Mouse (Mus musculus) urinary bladder, adult 2 months (tissue): ENCODE measurements around the gene Usp17lb. TPM values are rescaled to one million over a fixed set of nuclear protein-coding genes. Genes with fewer than 3 reads are reported as not detected.
"Not testable (repeated sequence)": the region's sequence is repeated elsewhere in the genome, so short reads cannot be mapped to it uniquely, and the experiment has no call there.

Experiments used
- DNase-seq: peaks from one replicate; pipeline ENCODE4 v3.0.0; 2022; ENCODE audit warnings: low spot score
- polyA plus RNA-seq: library from polyadenylated mRNA; depleted of rRNA; stranded (reverse); fragments of >200 nt; gene quantifications from 2 replicates; pipeline ENCODE4 v1.2.3, GENCODE M21; 2012; rRNA removed

Gene Usp17lb
- not detected in 2 replicates for polyA plus RNA-seq

GRCm38 (mm10) chr7:104842503-104842902, at the start of gene Usp17lb:
TSS of gene Usp17lb (minus strand) at chr7:104842603.
- DNase-seq = no peak

- DNase-seq = no peak
Measured at GRCm38 (mm10) chr7:104877731-104878130, 35.3 kb upstream of the Usp17lb start, which contains the start of gene Olfr665. TSS of gene Olfr665 (plus strand) at chr7:104878031.

GRCm38 (mm10) chr7:104861381-104861780, 19.0 kb upstream of the Usp17lb start:
- no peak for DNase-seq

- no peak for DNase-seq
Measured at GRCm38 (mm10) chr7:104857683-104858082, 15.3 kb upstream of the Usp17lb start.

DNA sequence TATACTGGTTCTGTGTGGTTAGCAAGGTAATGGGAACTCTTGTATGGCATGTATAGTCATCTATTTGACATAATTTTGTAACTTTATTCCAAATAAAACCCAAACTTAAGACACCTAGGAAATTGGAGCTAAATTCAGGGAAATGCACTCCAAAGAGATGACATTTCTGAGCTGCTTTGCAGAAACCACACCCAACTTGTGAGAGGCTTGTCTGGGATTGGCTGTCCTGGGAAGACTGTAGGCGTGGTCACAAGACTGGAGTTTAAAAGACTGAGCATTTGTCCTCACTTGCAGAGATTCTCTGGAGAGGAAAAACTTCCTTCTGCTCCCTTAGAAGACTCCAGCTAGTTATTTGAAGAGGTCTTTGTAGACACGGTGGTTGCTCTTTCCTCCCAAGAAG, 14.3 kb upstream of the Usp17lb start, which contains the start of gene Usp17la:
Usp17la (plus strand) TSS at position 301 of the 400 bp plus-strand sequence.
- not testable (repeated sequence) for DNase-seq

DNA sequence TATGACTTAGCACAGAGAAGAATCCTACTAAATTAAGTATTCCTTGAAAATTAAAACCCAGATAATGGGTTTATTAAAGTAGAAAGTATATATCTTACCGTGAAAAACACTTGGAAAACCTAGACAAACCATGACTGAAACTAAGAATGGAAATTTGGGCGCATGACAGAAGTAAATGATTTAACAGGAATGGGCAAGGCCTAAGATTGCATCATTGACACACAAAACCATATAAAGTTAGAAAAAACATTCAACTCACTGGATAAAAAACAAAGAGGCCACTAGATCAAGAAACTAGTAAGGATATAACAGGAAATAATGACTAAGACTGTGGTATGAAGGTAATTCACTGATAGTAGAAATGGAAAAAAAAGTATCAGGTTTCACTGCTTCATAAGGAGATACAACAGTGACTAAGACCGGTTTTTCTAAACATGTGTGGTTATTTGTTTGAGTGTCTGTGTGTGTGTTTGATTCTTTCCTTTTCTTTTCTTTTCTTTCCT, 12.9 kb upstream of the Usp17lb start:
- no peak for DNase-seq

- DNase-seq = not testable (repeated sequence)
Measured at GRCm38 (mm10) chr7:104851546-104851945, 9.1 kb upstream of the Usp17lb start.

DNA sequence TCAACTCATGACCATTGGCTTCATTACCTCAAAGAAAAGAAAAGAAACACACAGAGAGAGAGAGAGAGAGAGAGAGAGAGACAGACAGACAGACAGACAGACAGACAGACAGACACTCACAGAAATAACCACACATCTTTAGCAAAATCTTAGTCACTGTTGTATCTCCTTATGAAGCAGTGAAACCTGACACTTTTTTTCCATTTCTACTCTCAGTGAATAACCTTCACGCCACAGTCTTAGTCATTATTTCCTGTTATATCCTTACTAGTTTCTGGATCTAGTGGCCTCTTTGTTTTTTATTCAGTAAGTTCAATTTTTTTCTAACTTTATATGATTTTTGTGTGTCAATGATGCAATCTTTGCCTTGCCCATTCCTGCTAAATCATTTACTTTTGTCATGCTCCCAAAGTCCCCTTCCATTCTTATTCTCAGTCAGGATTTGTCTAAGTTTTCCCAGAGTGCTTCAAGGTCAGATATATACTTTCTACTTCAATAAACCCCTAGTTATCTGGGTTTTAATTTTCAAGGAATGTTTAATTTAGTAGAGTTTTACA, 1.4 kb upstream of the Usp17lb start:
- no peak for DNase-seq

GRCm38 (mm10) chr7:104810335-104810734, 32.1 kb downstream of the Usp17lb start:
- not testable (repeated sequence) for DNase-seq

DNA sequence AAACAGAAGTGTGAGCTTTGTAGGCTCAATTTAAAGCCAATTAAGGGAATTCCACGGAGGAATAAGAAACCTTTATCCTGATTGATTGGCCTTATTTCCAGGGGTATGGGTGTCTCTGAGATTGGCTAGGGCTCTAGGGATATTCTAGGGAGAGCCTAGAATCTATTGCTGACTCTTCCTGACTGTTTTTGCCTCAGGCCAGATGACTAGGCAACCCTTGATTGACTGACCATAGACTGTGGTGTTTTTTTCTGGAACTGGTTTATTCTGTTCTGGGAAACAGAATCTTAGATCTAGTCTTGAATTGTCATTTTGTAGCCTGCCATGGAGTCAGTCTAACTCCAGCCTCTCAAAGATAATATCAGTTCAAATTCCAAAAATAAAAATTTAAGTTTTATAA, 51.6 kb downstream of the Usp17lb start:
- no peak for DNase-seq

Other genes starting within 250 kb of the Usp17lb start
- gene Olfr655, start 240.8 kb downstream of the Usp17lb start, polyA plus RNA-seq = not detected in 2 replicates
- not detected in 2 replicates for gene Olfr656, start 228.6 kb downstream of the Usp17lb start, polyA plus RNA-seq
- not detected in 2 replicates for gene Olfr657, start 217.8 kb downstream of the Usp17lb start, polyA plus RNA-seq
- not detected in 2 replicates for gene Olfr658, start 195.3 kb downstream of the Usp17lb start, polyA plus RNA-seq
- not detected in 2 replicates for gene Olfr659, start 175.8 kb downstream of the Usp17lb start, polyA plus RNA-seq
- not detected in 2 replicates for gene Olfr661, start 156.1 kb downstream of the Usp17lb start, polyA plus RNA-seq
- gene Usp17le, start 65.1 kb downstream of the Usp17lb start, polyA plus RNA-seq = not detected in 2 replicates
- not detected in 2 replicates for gene Usp17la, start 14.4 kb upstream of the Usp17lb start, polyA plus RNA-seq
- not detected in 2 replicates for gene Olfr665, start 35.4 kb upstream of the Usp17lb start, polyA plus RNA-seq
- not detected in 2 replicates for gene Olfr666, start 53.3 kb upstream of the Usp17lb start, polyA plus RNA-seq
- not detected in 2 replicates for gene Olfr667, start 78.9 kb upstream of the Usp17lb start, polyA plus RNA-seq
- gene Olfr668, start 85.5 kb upstream of the Usp17lb start, polyA plus RNA-seq = not detected in 2 replicates
- gene Olfr669, start 91.6 kb upstream of the Usp17lb start, polyA plus RNA-seq = not detected in 2 replicates
- gene Olfr670, start 120.0 kb upstream of the Usp17lb start, polyA plus RNA-seq = not detected in 2 replicates
- not detected in 2 replicates for gene Olfr671, start 136.5 kb upstream of the Usp17lb start, polyA plus RNA-seq
- not detected in 2 replicates for gene Olfr672, start 159.4 kb upstream of the Usp17lb start, polyA plus RNA-seq
- gene Olfr675, start 185.9 kb upstream of the Usp17lb start, polyA plus RNA-seq = not detected in 2 replicates
- not detected in 2 replicates for gene Olfr676, start 190.1 kb upstream of the Usp17lb start, polyA plus RNA-seq
- not detected in 2 replicates for gene Olfr677, start 208.8 kb upstream of the Usp17lb start, polyA plus RNA-seq
- not detected in 2 replicates for gene Olfr678, start 221.9 kb upstream of the Usp17lb start, polyA plus RNA-seq
- gene Olfr679, start 238.6 kb upstream of the Usp17lb start, polyA plus RNA-seq = not detected in 2 replicates